Mouse (Mus musculus) kidney, adult 8-10 months (tissue): ENCODE results near the gene Cbfa2t3.

ENCODE experiments used
- DNase-seq, 2 experiments: peaks; one replicate each; pipeline ENCODE4 v3.0.0; 2022

Gene Cbfa2t3

DNA sequence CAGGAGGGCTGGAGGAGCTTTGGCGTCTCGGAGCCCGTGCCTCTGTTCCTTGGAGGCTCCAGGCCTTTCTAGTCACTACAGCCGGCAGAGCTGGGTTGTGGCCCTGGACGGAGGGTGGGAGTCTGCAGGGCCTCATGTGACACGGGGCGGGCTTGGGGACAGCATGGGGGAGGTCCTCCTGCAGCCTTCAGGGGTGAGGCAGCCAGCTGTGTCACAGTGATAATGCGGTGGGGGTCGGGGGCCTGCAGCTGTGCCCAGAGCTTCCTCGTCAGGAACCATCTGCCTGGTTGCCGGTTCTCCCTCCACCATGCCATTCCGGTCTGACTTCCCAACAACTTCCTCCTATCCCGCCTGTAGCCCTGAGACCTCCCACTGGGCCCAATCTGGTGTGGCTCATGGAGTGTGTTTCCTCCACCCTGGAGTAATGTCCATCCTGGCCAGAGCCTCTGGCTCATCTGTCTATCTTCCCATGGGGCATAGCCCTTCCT is at the start of gene Cbfa2t3:
Cbfa2t3 (minus strand) TSS at position 105 of the 488 bp plus-strand sequence.
- DNase-seq: peak in 1 of 2 experiments; percentile 27

DNA sequence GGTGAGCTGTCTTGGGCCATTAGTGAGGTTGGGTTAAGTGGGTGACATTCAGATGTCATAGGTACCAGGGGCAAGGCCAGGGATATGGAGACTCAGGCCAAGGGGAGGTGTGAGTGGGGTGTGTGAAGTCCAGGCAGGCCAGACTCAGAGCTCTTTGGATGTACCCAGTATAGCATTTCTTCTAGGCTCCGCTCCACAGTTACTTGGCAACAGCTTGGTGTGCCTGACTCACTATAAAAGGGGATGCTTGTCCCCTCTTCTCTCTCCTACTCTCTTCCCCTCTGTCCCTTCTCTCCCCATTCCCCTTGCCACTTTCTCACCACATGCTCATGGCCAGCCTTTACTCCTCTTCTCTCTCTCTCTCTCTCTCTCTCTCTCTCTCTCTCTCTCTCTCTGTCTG is 48.9 kb upstream of the Cbfa2t3 start:
- no peak for DNase-seq

DNA sequence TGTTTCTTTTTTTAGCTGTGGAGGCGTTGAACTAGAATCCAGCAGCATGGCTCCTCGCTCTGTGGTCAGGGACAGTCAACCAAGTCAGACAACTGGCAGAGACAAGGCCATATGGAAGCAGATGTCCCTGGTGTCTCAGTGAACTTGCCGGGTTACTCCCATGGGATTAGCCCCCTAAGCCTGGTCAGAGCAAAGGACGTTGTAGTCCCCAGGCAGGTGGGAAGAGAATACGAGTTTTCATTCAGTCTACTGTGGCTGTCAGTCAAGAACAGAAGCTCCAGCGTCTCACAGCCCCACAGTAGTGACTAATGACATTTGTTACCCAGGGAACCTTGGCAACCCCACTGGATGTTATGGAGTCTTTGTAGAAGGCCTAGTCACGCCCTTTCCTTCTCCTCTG is 47.5 kb upstream of the Cbfa2t3 start:
- no peak for DNase-seq

DNA sequence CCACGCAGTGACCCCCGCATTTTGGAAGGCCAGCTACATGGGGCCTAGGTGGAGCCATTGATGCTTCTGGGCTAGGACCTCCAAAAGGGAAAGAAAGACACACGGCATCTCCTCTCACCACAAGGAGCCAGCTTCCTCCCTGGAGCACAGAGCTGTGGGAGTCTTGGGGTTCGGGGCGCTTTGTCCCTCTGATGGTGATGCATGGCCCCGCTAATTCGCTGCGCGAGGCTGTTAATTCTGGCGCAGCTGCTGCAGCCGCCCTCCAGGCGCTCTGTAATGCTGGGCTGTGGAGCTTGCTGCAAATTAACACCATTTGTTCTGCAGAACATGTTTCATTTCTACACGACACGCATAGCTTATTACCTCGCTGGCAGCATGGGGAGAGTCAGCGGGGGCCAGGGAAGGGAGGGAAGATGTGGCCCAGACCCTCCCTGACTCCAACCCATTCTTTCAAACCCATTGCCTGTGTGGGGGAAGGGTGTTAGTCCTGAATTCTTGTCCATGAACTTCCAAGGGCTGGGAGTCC is 46.9 kb upstream of the Cbfa2t3 start:
- no peak for DNase-seq

DNA sequence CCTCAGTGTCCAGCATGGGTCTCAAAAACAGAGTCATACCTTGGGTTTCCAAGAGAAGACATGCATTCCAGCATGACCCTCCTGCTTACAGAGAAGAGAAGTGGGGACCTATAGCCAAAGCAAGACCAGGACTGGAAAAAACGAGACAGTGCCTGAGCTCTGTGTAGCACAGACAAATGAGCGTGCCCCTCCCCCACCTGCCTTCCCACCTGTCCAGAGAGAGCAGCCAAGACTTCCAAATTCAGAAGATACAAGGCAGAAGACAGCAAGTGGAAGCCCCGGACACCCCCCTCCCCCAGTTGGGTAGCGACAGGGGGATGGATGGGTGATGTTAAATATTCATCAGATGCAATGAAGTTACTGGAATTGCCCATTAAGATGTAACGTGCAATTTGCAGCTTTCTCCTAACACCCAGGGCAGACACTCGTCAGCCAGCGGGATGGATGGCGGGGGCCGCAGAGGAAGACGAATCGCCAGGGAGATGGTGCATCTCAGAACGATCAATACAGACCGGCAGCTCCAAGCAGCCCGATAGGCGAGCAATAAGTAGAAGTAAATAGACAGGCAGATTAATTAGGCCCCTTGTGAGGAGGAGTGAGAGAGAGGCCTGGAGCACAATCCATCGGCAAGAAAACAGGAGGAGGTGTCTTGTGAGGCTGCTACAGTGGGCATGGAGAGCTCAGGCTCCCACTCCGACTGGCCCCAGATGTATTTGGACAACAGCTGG is 46.3 kb upstream of the Cbfa2t3 start:
- DNase-seq: no peak

DNA sequence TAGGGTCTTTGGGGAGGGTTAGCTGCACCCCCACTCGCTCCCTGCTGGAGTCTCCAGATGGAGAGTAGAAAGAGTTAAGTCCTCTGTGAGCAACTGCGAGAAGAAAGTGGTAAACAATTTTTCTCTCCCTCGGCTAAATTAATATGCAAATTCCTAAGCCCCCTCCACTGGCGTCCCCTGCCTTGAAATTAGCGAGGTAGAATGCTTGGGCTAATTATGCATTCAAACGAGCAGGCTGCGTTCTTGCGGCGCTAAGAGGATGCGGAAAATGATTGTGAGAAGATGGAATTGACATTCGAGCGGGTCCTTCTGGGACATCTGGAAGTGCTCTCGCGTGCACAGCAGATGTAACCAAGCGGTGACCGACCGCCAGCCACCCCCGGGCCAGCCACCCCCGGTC is 43.6 kb upstream of the Cbfa2t3 start:
- DNase-seq: no peak

DNA sequence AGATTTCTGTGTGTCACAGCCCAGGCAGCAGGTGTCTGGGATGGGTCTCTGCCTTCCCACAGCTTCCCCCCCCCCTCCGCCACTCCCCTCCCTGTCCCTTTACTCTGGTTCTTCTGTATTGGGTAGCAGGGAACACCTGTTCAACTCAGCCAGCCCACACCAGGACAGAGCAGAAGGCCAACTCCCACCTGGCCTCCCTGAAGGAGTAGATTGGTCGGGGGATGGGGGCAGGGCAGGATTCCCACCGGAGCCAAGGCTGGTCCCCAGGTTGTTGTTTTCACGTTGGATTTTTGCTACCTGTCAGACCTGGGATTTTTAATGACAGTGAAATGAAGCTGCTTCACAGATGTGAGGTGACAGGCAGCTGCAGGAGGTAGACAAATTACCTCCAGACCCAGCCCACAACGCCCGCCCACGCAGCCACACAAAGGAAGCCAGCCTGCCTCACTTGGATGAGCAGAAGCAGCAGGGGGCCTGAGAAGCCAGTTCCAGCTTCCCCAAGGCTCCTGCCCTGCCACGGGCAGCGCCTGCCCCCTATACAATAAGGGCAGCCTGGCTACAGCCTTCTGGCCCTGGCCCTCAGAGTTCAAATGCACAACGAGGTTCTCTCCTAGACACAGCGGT is 40.3 kb upstream of the Cbfa2t3 start:
- no peak for DNase-seq

DNA sequence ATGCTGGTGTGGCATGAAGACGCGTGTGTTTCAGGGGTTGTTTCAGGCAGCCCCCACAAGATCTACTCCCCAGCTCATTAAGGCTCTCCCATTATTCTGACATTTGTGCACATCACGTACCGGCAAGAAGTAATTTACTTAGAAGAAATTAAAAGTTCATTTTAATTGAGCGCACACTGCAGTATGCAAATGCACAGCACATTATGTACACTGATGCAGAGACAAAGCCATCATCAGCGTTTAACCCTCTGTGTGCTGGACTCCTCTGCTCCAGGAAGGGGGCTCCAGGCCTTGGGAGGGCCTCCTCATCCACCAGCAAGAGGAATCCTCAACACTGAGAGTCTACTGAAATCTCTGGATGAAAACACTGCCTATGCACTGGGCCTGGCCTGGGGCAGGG is 39.0 kb upstream of the Cbfa2t3 start:
- no peak for DNase-seq

DNA sequence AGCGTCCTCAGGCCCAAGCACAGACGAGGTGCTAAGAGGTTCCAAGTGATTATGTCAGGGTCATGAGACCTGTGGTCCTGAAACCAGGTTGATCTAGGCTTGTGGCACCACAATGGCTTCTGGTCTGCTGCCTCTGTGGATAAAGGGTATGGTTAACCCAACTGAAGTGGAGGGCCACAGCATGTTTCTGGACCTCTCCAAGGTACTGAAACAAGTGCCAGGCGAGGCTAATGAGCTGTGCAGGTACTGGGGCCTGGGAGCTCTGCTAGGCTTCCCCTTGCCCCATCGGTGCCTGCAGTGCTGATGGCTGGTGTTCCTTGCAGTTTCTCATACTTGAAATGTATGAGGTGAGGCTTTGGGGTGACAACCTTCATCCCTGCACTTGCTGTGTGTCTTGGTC is 38.2 kb upstream of the Cbfa2t3 start:
- DNase-seq: no peak

DNA sequence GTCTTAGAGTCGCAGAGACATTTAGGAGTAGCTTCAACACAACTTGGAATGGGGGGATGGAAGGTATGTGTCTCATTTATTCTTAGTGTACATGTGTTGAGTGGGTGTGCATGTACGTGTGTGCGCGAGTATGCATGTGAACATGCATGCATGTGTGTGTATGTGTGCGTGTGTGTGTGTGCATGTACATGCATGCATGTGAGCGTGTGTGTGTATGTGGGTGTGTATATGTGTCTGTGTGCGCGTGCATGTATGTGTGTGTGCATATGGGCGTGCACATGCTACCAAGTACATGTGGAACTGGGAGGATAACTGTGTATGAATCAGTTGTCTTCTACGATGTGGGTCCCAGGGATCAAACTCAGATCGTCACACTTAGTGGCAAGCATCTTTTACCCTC is 37.7 kb upstream of the Cbfa2t3 start:
- no peak for DNase-seq

DNA sequence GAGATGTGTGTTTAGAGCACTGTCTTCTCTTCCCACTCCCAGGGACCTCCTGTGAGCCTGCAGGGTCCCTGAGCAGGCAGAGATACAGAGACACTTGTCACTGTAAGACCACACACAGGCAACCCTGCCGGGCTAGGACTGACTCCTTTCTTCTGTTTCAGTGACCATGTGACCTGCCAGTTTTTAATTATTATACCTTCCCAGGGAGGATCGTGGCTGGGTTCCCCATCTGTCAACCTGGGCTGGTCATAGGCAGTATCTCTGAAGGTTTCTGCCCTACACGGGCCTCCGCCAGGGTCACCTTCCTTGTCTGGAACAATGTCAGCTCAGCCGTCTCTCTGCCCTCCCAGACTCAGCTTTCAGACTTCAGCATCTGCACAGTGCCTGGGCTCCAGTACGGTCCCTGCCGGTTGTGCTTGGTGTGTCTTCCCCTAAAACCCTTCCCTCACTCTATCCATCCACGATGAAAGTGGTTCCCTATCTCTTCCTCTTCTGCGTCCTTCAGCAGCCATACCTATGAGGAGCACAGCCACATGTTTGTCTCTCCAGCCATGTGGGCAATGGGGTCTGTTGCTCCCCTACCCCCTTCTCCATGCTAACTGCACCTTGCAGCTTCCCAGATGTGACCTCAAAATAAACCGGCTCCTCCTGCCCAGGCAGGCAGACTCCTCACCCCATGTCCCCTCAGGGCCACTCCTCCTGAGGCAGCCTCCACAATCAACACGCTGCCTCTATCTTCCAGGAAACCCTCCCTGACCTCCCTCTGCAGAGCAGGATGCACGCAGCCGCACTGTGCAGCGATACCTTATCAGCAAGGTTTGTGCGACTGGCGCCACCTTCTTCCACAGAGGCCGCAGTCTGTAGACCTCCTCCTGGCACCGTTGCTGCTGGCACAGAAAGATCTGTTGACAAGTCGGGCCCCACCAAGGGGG is 36.9 kb upstream of the Cbfa2t3 start:
- DNase-seq: no peak

DNA sequence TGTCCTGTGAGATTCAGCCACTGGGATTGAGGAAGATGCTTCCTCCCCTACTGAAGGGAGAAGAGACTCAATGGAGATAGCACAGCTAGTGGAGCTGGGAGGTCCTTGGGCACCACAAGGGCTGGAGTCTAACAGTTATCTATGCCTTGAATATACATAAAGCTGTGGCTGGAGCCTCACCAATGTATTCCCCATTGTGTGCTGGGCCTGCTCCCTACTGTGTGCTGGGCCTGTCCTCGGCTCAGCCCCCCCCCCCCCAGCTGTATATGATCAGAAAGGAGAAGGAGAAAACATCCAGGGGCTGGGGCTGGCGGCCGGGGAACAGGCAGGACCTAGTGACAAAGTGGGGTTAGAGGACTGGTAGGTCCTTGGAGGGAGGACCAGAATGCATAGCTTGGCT is 36.2 kb upstream of the Cbfa2t3 start:
- no peak for DNase-seq

DNA sequence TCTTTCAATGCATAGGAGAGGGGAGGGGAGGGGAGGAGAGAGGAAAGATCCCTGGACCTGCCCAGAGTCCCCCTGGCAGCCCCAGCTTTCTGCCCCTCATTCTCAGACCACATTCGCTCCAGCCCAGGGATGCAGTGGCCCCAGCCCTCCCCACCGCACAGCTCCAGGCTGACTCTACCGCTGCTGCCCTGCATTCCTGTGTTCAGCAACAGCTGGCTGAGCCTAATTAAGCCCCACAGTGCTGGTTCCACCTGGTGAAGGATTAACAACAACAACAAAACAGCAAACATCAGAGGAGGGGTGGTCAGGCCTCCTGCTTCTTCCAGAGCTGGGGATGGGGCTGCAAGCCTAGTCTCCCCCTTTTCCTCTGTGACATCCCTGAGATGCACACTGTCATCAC is 29.7 kb upstream of the Cbfa2t3 start:
- no peak for DNase-seq

DNA sequence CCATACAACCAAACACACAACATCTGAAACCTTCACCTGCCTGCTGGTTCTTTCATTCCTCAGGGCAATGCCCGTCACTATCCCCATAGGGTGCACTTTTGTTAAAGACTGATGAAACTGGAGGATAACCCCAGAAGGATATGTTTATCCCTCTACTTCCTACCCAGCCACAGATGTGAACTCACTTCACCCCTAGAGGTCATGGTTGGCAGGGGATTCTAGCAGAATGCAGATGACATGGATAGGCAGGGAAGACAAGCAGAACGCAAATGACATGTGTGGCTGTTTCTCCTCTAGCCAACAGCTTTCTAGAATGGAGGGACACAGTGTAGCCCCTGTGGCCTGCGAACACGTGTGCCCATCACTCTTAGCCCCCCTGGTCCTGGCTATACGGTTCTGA is 28.5 kb upstream of the Cbfa2t3 start:
- no peak for DNase-seq

DNA sequence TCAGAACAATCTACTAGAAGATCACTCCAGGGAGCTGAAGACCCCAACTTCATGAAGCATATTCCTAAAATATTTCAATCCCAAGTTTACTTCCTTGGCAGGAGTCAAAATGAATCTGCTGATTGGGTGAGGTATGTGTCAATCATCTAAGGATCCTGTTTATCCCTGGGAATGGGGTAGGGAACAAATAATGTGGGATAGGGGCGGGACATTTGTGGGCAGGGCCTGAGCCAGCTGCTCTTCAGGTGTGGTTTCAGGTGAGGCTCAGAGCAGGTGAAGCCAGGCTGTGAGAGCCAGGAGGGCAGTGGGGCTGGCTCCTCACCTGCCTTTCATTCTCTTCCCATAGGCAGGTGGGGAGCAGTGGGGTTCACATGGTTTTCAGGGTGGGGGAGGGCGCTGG is 27.9 kb upstream of the Cbfa2t3 start:
- DNase-seq: no peak

DNA sequence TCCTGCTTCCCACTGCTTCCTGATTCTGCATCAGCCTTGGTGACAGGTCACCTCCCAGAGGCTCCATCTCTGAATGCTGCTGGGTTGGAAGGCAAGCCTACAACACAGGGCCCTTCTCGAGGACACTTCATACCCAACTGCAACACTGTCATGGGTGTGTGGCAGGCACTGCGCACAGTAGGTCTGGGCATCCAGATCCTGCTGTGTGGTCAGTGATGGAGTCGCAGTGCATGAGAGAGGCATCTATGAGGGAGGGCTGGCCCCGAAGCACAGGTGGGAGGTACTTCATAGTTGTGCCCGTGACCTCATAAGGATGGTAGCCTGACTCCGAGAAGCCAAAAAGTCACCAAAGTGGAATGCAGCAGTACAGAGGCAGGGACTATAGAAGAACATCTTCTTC is 26.3 kb upstream of the Cbfa2t3 start:
- DNase-seq: no peak

DNA sequence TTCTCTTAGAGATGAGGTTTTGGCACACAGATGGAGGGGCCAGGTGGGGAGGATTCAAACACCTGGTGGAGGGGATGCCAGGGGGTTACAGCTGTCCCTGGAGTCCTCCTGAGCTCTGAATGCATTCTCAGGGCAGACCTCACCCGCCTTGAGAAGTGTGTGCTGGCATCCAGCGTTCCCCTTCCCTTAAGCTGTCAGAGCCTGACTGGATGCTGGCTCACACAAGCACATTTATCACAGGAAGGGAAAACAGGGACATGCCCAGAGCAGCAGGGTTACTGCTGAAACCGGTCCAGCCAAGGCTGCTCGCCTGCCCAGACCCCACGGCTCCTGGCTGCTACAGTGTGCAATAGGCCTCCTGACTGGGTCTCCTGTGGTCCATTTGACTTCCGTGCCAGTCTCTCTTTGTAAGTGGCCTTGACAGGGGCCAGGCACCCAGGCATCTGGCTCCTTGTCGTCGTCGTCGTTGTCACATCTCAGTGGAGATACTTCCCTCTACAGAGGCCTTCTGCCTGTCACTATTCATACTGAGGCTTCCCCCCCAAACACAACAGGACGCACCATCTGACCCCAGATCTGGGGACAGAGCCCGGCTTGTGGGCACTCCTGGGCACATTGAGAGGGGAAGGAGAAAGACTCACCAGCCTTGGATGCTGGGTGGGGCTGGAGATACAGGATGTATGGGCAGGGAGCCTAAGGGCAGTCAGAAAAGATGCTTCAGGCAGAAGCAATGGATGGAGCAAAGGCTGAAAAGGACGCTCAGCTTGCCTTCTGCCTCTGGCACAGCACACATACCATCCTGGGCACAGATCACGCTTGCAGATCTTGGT is 22.1 kb upstream of the Cbfa2t3 start:
- no peak for DNase-seq

DNA sequence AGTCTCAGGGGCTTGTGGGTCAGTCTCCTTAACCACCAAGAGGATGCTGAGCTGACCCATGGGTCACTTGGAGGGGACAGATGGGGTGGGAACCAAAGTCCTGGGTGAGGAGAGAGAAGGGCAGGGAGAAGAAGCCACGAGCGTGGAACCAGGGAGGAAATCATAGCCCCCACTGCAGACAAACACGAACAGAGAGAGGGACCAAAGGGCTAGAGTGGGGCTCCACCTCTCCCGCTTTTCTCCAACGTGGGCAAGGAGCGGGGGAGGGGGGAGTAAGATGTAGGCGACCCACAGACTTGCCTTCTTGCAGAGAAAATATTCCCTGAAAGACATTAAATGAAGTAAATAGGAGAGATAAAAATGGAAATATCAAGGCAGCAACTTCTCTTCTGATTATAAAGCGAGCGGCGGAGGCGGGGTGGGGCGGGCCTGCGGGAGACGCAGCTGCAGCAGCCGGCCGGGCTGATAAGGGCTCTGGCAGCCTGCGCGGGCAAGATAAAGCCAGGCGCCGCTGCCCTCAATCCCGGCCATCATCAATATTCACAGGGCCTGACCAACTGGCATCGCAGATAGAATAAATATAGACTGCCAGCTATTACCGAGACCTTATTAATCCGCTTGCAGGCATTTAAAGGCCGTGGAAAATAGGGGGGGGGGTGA is 21.3 kb upstream of the Cbfa2t3 start:
- DNase-seq: no peak

DNA sequence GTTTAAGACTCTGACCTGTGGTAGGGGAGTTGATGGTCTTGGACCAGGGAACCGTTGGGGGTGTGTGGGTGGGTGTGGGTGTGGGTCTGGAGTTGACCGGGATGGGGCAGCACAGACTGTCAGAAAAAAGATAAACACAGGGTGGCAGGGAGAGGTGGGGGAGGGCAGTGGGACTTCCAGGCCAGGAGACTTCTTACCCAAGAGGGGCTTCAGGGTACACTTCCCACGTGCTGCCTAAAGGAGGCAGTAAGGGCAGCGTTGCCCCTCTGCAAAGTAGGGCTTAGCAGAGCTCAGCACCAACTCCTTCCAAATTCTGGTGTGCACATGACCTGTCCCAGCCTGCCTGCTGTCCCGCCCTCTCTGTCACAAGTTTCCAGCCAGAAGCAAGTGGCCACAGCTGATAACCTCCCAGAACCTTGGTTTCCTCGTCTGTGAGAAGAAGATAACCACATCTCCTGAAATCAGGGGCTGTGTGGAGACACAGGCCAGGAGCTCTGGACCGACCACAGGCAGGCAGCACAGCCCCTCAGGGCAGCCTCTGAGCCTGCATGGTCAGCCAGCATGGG is 20.7 kb upstream of the Cbfa2t3 start:
- peak in 1 of 2 experiments; percentile 21 for DNase-seq

DNA sequence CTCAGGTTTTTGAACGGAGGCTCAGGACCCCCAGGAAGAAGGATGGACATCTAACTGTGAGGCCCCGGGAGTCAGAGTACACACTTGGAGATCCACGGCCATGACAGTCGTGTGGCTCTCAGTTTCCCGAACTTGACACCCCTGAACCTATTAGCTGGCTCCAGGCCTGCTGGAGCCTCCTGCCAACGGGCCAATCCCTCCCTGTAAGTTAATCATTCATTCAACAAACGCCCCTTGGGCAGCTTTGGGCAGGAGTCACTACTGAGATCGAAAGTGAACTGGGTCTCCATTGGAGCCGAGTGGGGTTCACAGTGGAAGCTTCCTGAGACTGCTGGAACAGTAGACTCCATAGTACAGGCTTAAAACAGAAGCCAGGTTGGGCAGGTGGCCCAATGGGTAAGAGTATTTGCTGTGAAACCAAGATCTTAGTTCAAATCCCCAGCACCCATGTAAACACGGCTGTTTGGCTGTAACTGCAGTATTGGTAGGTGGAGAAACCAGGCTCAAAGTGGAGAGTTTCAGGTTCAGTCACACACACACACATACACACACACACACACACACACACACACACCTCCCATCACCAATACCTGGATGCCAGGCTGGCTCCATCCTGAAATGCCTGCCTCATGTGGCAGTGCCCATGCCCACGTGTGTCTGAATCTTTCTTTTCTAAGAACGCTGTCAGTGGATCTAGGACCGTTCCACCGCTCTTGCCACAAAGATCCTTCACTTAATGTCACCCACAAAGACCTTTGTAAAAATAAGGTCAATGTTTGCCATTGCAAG is 20.0 kb upstream of the Cbfa2t3 start:
- peak; percentile 53 to 62 for DNase-seq
